Mouse (Mus musculus) lung, postnatal 0 days (tissue): ENCODE data around the gene Usp38.

ENCODE experiments used
- CTCF ChIP-seq: IDR thresholded peaks from 2 replicates; pipeline ENCODE4 v1.5.1; 2016; ENCODE audit warnings: antibody characterized with exemption, mild to moderate bottlenecking
- EP300 ChIP-seq: IDR thresholded peaks from 2 replicates; pipeline ENCODE4 v1.6.1; 2016; ENCODE audit warnings: antibody characterized with exemption, mild to moderate bottlenecking, control low read depth

GRCm38 (mm10) chr8:80937814-80938650 is 76.7 kb downstream of the Usp38 start:
- TF ChIP-seq CTCF, result no peak
- TF ChIP-seq EP300, result 0 out of 2 replicates have a peak, but pooled peaks have one; percentile 19
